Mouse (Mus musculus): ENCODE results near the gene Spire2.
"Not testable (repeated sequence)": the region's sequence is repeated elsewhere in the genome, so short reads cannot be mapped to it uniquely, and the experiment has no call there.

Spire2 gene

DNA sequence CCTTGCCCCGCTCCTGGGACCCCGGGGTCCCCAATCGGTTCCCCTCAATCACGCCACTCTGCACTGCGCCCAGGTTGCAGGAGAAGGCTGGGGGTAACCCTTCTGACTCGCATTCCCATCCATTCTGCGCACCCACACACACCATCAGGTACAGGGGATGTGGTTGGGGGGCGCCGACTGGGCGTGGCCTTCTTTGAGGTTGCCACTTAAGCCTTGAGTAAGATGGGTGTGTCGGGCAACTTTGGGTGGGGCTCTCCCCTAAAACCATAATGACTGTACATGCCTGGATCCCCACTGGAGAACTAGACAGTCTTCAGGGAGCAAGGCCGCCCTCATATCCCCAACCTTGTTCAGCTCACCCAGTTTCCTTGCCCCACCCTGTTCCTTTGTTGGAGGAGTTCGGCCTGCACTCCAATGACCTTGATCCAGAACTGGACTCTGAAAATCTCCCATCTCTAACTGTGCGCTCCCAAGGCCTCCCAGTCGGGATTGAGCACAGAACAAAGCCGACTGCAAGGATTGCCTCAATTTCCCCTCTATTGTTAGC, 79.3 kb downstream of the Spire2 start:
- no peak for TF ChIP-seq POU5F1 (IDR thresholded peaks at IDR 0.05; ENCODE audit: borderline replicate concordance, low read length)
- peak; percentile 59; the same call in 1 of the 2 replicates for TF ChIP-seq NANOG (IDR thresholded peaks at IDR 0.05; ENCODE audit: borderline replicate concordance, low read length)
- Histone ChIP-seq H3K27me3 (ENCODE audit: insufficient read depth, low read length) (peaks cover 46% of the 10 kb centered on the region), H3K36me3 (ENCODE audit: insufficient read depth, low read length) (0 out of 2 replicates have a peak, but pooled peaks cover 7% of the 10 kb centered on the region), H3K9me3 (ENCODE audit: low read length) (no peaks in the 10 kb centered on the region), H3K4me1 (replicated peaks; ENCODE audit: low read depth, low read length) (peaks cover 79% of the 10 kb centered on the region), H3K4me3 (replicated peaks; ENCODE audit: low read length) (peak overlapping the region; percentile 83)

GRCm38 (mm10) chr8:123412560-123413170, 80.2 kb downstream of the Spire2 start:
- Histone ChIP-seq H3K27me3 (ENCODE audit: insufficient read depth, low read length) (peaks cover 42% of the 10 kb centered on the region), H3K4me3 (replicated peaks; ENCODE audit: low read length) (peak overlapping the region; percentile 83), H3K9me3 (ENCODE audit: low read length) (no peaks in the 10 kb centered on the region), H3K36me3 (ENCODE audit: insufficient read depth, low read length) (0 out of 2 replicates have a peak, but pooled peaks cover 11% of the 10 kb centered on the region), H3K4me1 (replicated peaks; ENCODE audit: low read depth, low read length) (peaks cover 78% of the 10 kb centered on the region)
- TF ChIP-seq POU5F1 (IDR thresholded peaks at IDR 0.05; ENCODE audit: borderline replicate concordance, low read length), result no peak
- TF ChIP-seq CTCF (conservative IDR thresholded peaks at IDR 0.05; ENCODE audit: low read length), result no peak
- TF ChIP-seq NANOG (IDR thresholded peaks at IDR 0.05; ENCODE audit: borderline replicate concordance, low read length), result no peak

- Histone ChIP-seq H3K4me3 (replicated peaks; ENCODE audit: low read length) (peak overlapping the region; percentile 68; the same call in 1 of the 2 replicates), H3K27me3 (ENCODE audit: insufficient read depth, low read length) (peaks cover 27% of the 10 kb centered on the region), H3K36me3 (ENCODE audit: insufficient read depth, low read length) (peaks cover 24% of the 10 kb centered on the region), H3K4me1 (replicated peaks; ENCODE audit: low read depth, low read length) (peaks cover 68% of the 10 kb centered on the region), H3K9me3 (ENCODE audit: low read length) (no peaks in the 10 kb centered on the region)
- TF ChIP-seq POU5F1 (IDR thresholded peaks at IDR 0.05; ENCODE audit: borderline replicate concordance, low read length), result no peak
- TF ChIP-seq CTCF (conservative IDR thresholded peaks at IDR 0.05; ENCODE audit: low read length), result no peak
- no peak for TF ChIP-seq NANOG (IDR thresholded peaks at IDR 0.05; ENCODE audit: borderline replicate concordance, low read length)
These were observed 81.7 kb downstream of the Spire2 start for GRCm38 (mm10) chr8:123414255-123414654.

GRCm38 (mm10) chr8:123414997-123415696, 82.6 kb downstream of the Spire2 start:
- Histone ChIP-seq H3K27me3 (ENCODE audit: insufficient read depth, low read length) (peaks cover 18% of the 10 kb centered on the region), H3K4me1 (replicated peaks; ENCODE audit: low read depth, low read length) (peaks cover 59% of the 10 kb centered on the region), H3K36me3 (ENCODE audit: insufficient read depth, low read length) (peaks cover 32% of the 10 kb centered on the region)
- H3K9me3 ChIP-seq (ENCODE audit: low read length); H3K4me3 ChIP-seq (replicated peaks; ENCODE audit: low read length): not testable (repeated sequence)

- Histone ChIP-seq H3K27me3 (ENCODE audit: insufficient read depth, low read length) (peaks cover 7% of the 10 kb centered on the region; the same call in 1 of the 2 replicates), H3K9me3 (ENCODE audit: low read length) (peaks cover 3% of the 10 kb centered on the region; the same call in 1 of the 2 replicates), H3K4me1 (replicated peaks; ENCODE audit: low read depth, low read length) (peaks cover 61% of the 10 kb centered on the region), H3K4me3 (replicated peaks; ENCODE audit: low read length) (no peak overlapping the region), H3K36me3 (ENCODE audit: insufficient read depth, low read length) (peaks cover 43% of the 10 kb centered on the region)
- no peak for TF ChIP-seq NANOG (IDR thresholded peaks at IDR 0.05; ENCODE audit: borderline replicate concordance, low read length)
- TF ChIP-seq CTCF (conservative IDR thresholded peaks at IDR 0.05; ENCODE audit: low read length), result peak; percentile 67
- TF ChIP-seq POU5F1 (IDR thresholded peaks at IDR 0.05; ENCODE audit: borderline replicate concordance, low read length), result no peak
These were observed 83.7 kb downstream of the Spire2 start for GRCm38 (mm10) chr8:123415967-123416943.

DNA sequence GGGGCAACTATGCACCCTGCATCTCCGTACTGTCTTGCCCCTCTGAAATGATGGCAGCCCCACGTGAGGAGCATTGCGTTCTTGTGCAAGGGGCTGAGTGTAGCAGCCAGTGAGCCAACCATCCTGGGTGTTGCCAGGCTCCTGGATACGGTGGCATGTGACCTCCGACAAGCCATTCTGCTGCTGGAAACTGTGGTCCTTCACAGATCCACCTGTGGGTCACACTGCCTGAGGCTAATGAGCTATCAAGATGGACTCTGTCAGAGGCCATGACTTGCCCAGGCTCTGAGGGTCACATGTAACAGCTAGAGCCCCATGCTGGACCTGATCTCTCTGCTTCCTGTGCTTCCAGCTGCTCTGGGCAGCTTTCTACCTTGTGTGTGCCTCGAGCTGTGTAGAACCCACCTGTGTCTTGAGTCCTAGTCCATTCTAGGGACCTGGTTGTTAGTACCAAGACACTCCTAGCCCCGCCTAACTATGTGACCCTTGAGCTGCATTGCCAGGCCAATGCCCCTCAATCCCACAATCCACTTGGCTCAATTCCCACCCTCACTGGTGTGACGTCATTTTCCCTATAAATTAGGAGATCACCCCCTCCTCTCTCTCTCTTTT, 84.5 kb downstream of the Spire2 start:
- Histone ChIP-seq H3K4me1 (replicated peaks; ENCODE audit: low read depth, low read length) (peaks cover 63% of the 10 kb centered on the region), H3K9me3 (ENCODE audit: low read length) (peaks cover 3% of the 10 kb centered on the region; the same call in 1 of the 2 replicates), H3K4me3 (replicated peaks; ENCODE audit: low read length) (no peak overlapping the region), H3K27me3 (ENCODE audit: insufficient read depth, low read length) (peaks cover 1% of the 10 kb centered on the region; the same call in 1 of the 2 replicates), H3K36me3 (ENCODE audit: insufficient read depth, low read length) (peaks cover 51% of the 10 kb centered on the region)
- TF ChIP-seq NANOG (IDR thresholded peaks at IDR 0.05; ENCODE audit: borderline replicate concordance, low read length) (no peak), POU5F1 (IDR thresholded peaks at IDR 0.05; ENCODE audit: borderline replicate concordance, low read length) (no peak), CTCF (conservative IDR thresholded peaks at IDR 0.05; ENCODE audit: low read length) (no peak)

All from E14TG2a.4 (cell line).